Mouse (Mus musculus) left cerebral cortex, adult 6 months (tissue): ENCODE measurements around the gene Acvr2b. TPM values are rescaled to one million over a fixed set of nuclear protein-coding genes. Genes with fewer than 3 reads are reported as not detected.

Experiments
- long read RNA-seq, 2 experiments: library from polyadenylated mRNA; unstranded; transcript quantifications; one replicate each; pipeline ENCODE4 v2.0.0; 2019 to 2020
- polyA plus RNA-seq: library from polyadenylated mRNA; unstranded; fragments of <200 nt; fragmentation: Nextera tagmentation; gene quantifications from 2 replicates; pipeline ENCODE4 v1.2.3, GENCODE M21; 2021

Gene Acvr2b
- 3.5 and 7.6 TPM in 2 replicates for polyA plus RNA-seq
- long read RNA-seq, experiment 1, partial matches to known transcripts, result 0 of 6 reads
- long read RNA-seq, experiment 1, other reads (novel, unspliced or antisense), result 2 of 6 reads
- long read RNA-seq, experiment 2, partial matches to known transcripts, result 2 of 2 reads
- long read RNA-seq, experiment 2, other reads (novel, unspliced or antisense), result 0 of 2 reads

GRCm38 (mm10) chr9:119401801-119402214, at the start of gene Acvr2b:
Gene Acvr2b (plus strand): TSS chr9:119402118.

DNA sequence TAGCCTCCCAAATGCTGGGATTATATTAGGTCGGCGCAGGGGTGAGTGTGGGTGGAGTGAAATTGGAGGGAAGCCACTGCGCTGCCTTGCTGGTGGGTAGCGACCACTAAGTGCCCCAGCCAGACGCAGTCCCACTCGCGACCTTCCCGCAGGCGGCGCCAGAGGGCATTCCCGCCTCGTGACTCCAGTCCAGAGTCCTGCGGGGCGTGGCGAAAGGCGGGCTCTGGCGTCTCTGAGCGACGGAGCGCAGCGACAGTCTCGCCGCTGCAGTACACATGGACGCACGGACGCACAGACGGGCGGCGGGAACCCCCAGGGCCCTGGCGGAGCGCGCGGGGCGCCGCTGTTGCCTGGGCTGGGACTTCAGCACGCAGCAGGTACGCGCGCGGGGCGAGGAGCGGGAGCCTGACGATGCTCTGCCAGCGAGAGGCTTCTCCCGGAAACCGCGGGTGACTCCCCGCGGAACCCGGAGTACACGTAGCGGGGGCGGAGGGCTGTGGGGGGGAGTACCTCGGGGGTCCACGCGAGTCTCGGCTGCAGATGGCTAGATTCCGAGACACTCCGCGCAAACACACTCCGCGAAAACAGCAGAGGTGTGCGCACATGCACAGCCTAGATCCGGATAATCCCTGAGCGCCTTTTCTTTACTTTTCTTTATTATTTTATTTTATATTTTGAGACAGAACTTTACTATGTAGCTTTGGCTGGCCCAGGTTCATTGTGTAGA, 44.4 kb upstream of the Acvr2b start, which contains the start of gene Xylb:
Xylb (plus strand) TSS at position 51 of the 727 bp plus-strand sequence.

DNA sequence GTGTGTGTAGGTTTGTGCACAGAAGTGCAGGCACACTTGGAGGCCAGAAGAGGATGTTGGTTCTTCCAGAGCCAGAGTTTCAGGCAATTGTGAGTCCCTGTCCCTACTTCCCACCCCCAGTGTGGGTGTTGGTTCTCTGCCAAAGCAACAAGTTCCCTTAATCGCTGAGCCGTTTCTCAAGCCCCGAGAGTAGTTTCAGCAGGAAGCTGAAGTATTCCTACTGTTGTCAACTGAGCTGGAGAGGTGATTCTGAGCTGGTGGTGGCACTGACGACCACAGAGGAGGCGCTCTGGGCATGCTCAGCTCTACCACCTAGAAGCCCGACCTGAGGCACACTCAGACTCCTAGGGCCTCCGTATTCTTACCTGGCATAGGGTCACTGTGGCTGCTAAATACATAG, 36.6 kb upstream of the Acvr2b start, which contains the start of gene Slc22a14:
Slc22a14 (minus strand) TSS at position 270 of the 400 bp plus-strand sequence.

DNA sequence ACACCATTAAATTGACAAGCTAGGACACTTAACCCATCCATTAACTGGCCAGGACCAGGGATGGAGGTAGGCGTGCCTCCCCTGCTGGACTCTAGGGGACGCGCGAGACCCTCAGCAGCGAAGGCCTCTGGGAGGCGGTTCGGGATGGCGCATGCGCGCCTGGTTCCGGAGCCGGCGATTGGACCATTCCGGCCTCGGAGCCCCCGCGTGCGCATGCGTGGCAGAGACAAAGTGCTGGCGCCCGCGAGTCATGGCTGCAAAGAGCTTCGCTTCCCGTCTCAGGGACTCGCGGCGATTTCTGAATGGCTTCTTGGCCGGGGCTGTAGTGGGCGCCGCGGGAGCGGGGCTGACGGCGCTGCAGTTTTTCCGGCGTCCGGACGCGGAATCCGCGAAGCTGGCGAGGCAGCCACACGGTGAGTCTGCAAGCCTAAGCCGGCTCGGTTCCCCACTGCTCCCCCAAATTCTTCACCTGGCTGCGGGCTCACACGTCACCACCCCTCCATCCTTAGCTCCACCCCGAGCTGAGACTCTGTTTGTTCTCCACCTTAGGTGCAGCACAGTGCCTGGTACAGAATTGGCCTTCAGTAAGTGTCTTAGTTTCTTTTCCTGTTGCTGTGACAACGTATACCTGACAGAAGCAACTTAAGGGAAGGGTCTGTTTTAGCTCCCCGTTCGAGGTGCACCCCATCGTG, 43.0 kb downstream of the Acvr2b start, which contains the start of gene Exog:
Exog (plus strand) TSS at position 206 of the 692 bp plus-strand sequence.

Other genes starting within 250 kb of the Acvr2b start
- gene Acaa1b, start 245.0 kb upstream of the Acvr2b start, polyA plus RNA-seq, result 0.80 and 1.4 TPM in 2 replicates
- not detected in 2 replicates for gene Gm47289, start 243.0 kb upstream of the Acvr2b start, polyA plus RNA-seq
- gene Slc22a13, start 193.0 kb upstream of the Acvr2b start, polyA plus RNA-seq, result not detected in 2 replicates
- 2.8 and 4.3 TPM in 2 replicates for gene Oxsr1, start 79.7 kb upstream of the Acvr2b start, polyA plus RNA-seq
- 92.4 and 118 TPM in 2 replicates for gene Acaa1a, start 62.4 kb upstream of the Acvr2b start, polyA plus RNA-seq
- gene Myd88, start 60.7 kb upstream of the Acvr2b start, polyA plus RNA-seq, result 4.8 and 4.9 TPM in 2 replicates
- 1.9 and 3.0 TPM in 2 replicates for gene Xylb, start 44.7 kb upstream of the Acvr2b start, polyA plus RNA-seq
- not detected in 2 replicates for gene Slc22a14, start 36.6 kb upstream of the Acvr2b start, polyA plus RNA-seq
- 20.2 and 23.2 TPM in 2 replicates for gene Exog, start 42.8 kb downstream of the Acvr2b start, polyA plus RNA-seq
- 0.26 and 0.41 TPM in 2 replicates for gene Scn5a, start 176.9 kb downstream of the Acvr2b start, polyA plus RNA-seq